23 mouse cellular contexts compared by ENCODE assay signal in genomic region chr8:128486043-128486442, GRCm38 (mm10).
DNase-seq lines count a peak whose midpoint lies in the region; ATAC-seq lines count a peak whose summit lies in the region.
"Had no signal": no experiment of that assay in that cellular context is flagged by ENCODE, and none has a peak within 500 bp of the region (broad histone marks: within the 10 kb centered on the region; RNA-seq: fewer than 3 reads in every experiment).

No protein-coding gene starts in this region.

- H3K27ac ChIP-seq in heart, embryonic 12.5 days (ENCODE audit: poor library complexity, severe bottlenecking), result no peak overlapping the region
- peak overlapping the region; percentile 90; the same call in 1 of the 2 replicates for H3K27ac ChIP-seq in kidney, embryonic 15.5 days
- H3K27ac ChIP-seq in brown adipose tissue, adult 24 weeks (replicated peaks; ENCODE audit: low read depth, low read length), result peak overlapping the region; percentile 64
- H3K27ac ChIP-seq in liver, embryonic 16.5 days (ENCODE audit: low read length), result peak overlapping the region; percentile 55
- H3K27ac ChIP-seq: embryonic facial prominence, embryonic 12.5 days; forebrain, embryonic 13.5 days; hindbrain, embryonic 13.5 days; layer of hippocampus, adult 2 months; limb, embryonic 15.5 days; midbrain, embryonic 12.5 days had no signal

- H3K9ac ChIP-seq in heart, embryonic 12.5 days, result no peak overlapping the region
- no peak overlapping the region for H3K9ac ChIP-seq in kidney, embryonic 15.5 days
- no peak overlapping the region for H3K9ac ChIP-seq in liver, embryonic 16.5 days (ENCODE audit: low read depth, low read length)
- H3K9ac ChIP-seq: embryonic facial prominence, embryonic 12.5 days; forebrain, embryonic 13.5 days; hindbrain, embryonic 13.5 days; limb, embryonic 15.5 days; midbrain, embryonic 12.5 days had no signal

- WGBS in heart, embryonic 12.5 days, result 62% methylated on average over 2 of the region's 2 CpGs
- 42% methylated on average over 2 of the region's 2 CpGs for WGBS in kidney, embryonic 15.5 days
- 42% methylated on average over 2 of the region's 2 CpGs for WGBS in liver, embryonic 16.5 days (ENCODE audit: insufficient replicate concordance)

- no peak overlapping the region for H3K4me2 ChIP-seq in heart, embryonic 12.5 days
- H3K4me2 ChIP-seq in kidney, embryonic 15.5 days, result no peak overlapping the region
- peak overlapping the region; percentile 21 for H3K4me2 ChIP-seq in liver, embryonic 16.5 days (ENCODE audit: low read depth, low read length)
- H3K4me2 ChIP-seq: embryonic facial prominence, embryonic 12.5 days; forebrain, embryonic 13.5 days; hindbrain, embryonic 13.5 days; limb, embryonic 15.5 days; midbrain, embryonic 12.5 days had no signal

- H3K4me1 ChIP-seq in heart, embryonic 12.5 days (replicated peaks), result peaks cover 37% of the 10 kb centered on the region
- peaks cover 74% of the 10 kb centered on the region for H3K4me1 ChIP-seq in kidney, embryonic 15.5 days
- H3K4me1 ChIP-seq in brown adipose tissue, adult 24 weeks (ENCODE audit: control insufficient read depth, insufficient read depth, insufficient read length, low read length), result peaks cover 53% of the 10 kb centered on the region
- peaks cover 7% of the 10 kb centered on the region for H3K4me1 ChIP-seq in liver, embryonic 16.5 days (ENCODE audit: control insufficient read depth, low read depth, low read length)

- no peaks in the 10 kb centered on the region for H3K27me3 ChIP-seq in heart, embryonic 12.5 days (replicated peaks)
- no peaks in the 10 kb centered on the region for H3K27me3 ChIP-seq in kidney, embryonic 15.5 days
- no peaks in the 10 kb centered on the region for H3K27me3 ChIP-seq in liver, embryonic 16.5 days (ENCODE audit: control insufficient read depth, insufficient read depth, low read depth, low read length)
- H3K27me3 ChIP-seq: embryonic facial prominence, embryonic 12.5 days; hindbrain, embryonic 13.5 days; limb, embryonic 15.5 days; midbrain, embryonic 12.5 days; Patski had no signal

- ATAC-seq in heart, embryonic 12.5 days (ENCODE audit: insufficient number of reproducible peaks, low FRiP score), result no peak
- no peak for ATAC-seq in kidney, embryonic 15.5 days (replicated peaks; ENCODE audit: low FRiP score)
- ATAC-seq in liver, embryonic 16.5 days (ENCODE audit: low read depth), result no peak
- ATAC-seq: activated CD4-positive, CD25-positive, alpha-beta regulatory T cell, adult 4 months; forebrain, embryonic 13.5 days; inflammation-experienced regulatory T-cells, adult 6 months; Patski had no signal

- H3K36me3 ChIP-seq in heart, embryonic 12.5 days, result peaks cover 66% of the 10 kb centered on the region
- peaks cover 38% of the 10 kb centered on the region for H3K36me3 ChIP-seq in kidney, embryonic 15.5 days
- H3K36me3 ChIP-seq in liver, embryonic 16.5 days (ENCODE audit: control insufficient read depth, insufficient read depth), result no peaks in the 10 kb centered on the region
- H3K36me3 ChIP-seq: midbrain, embryonic 12.5 days had no signal

- DNase-seq in heart, adult 11 months, result peak; percentile 93
- DNase-seq in kidney, postnatal 14 days, result no peak
- DNase-seq in T-cell, adult 2 months (ENCODE audit: low spot score), result no peak
- DNase-seq: cerebellum, adult 11 months; cerebellum, postnatal 10 days; gastrocnemius, postnatal 36 days; kidney, adult 8-10 months; lung, postnatal 10 days; right cerebral cortex, postnatal 4 days had no signal

- no peak overlapping the region for H3K4me3 ChIP-seq in heart, embryonic 12.5 days
- H3K4me3 ChIP-seq in kidney, embryonic 15.5 days (replicated peaks), result no peak overlapping the region
- no peak overlapping the region for H3K4me3 ChIP-seq in brown adipose tissue, adult 24 weeks (ENCODE audit: insufficient read depth, low read depth, low read length)
- H3K4me3 ChIP-seq in liver, embryonic 16.5 days (ENCODE audit: low read depth, low read length), result peak overlapping the region; percentile 0; the same call in 1 of the 2 replicates
- H3K4me3 ChIP-seq: embryonic facial prominence, embryonic 12.5 days; erythroblast, embryonic 14.5 days; forebrain, embryonic 13.5 days; hindbrain, embryonic 13.5 days; layer of hippocampus, adult 2 months; limb, embryonic 15.5 days; midbrain, embryonic 12.5 days had no signal

- no peaks in the 10 kb centered on the region for H3K9me3 ChIP-seq in heart, embryonic 12.5 days (replicated peaks)
- H3K9me3 ChIP-seq in kidney, embryonic 15.5 days (replicated peaks), result no peaks in the 10 kb centered on the region
- H3K9me3 ChIP-seq in liver, embryonic 16.5 days (replicated peaks; ENCODE audit: control insufficient read depth, low read length), result no peaks in the 10 kb centered on the region
- H3K9me3 ChIP-seq: embryonic facial prominence, embryonic 12.5 days; forebrain, embryonic 13.5 days; hindbrain, embryonic 13.5 days; limb, embryonic 15.5 days; midbrain, embryonic 12.5 days had no signal
